Comparison of ENCODE assay signal across 7 mouse cellular contexts in the genomic region with DNA sequence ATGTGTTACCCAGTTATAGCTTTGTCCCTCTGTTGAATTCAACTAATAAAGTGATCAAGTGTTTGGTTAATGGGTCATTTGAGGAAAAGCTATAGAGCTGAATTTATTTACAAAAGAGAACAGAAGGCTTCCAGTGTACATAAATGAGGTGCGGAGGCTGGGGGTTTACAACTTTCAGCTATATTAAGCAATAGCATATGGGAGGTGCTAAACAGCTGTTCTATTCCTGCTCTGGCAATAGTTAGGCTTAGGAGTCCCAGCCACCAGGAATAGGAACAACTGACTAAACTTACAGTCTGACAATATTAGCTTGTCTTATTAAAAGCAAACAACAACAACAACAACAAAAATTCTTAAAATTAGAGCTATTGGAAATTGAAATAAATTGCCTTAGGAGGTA.
"Had no signal": no experiment of that assay in that cellular context is flagged by ENCODE, and none has a peak within 500 bp of the region (broad histone marks: within the 10 kb centered on the region; RNA-seq: fewer than 3 reads in every experiment).

No protein-coding gene starts in this region.

- DNase-seq: kidney, adult 11 months; kidney, adult 9 months; kidney, postnatal 36 days; layer of hippocampus, postnatal 36 days; lung, adult 18-20 months; spleen, adult 18-20 months; thymus, postnatal 36 days had no signal
